Comparison of ENCODE assay signal across 8 mouse cellular contexts in genomic region chr4:133281951-133282481, GRCm38 (mm10). TPM values are rescaled to one million over a fixed set of nuclear protein-coding genes. Genes with fewer than 3 reads are reported as not detected.
DNase-seq lines count a peak whose midpoint lies in the region; ATAC-seq and TF ChIP-seq lines count a peak whose summit lies in the region.

No protein-coding gene starts in this region.

- peak; percentile 40 for DNase-seq in cerebellum, adult 11-12 months
- DNase-seq in cerebellum, adult 18-20 months: no peak
- peak; percentile 71 for DNase-seq in lung, embryonic 14.5 days
- no peak for DNase-seq in lung, adult 18-20 months
- peak; percentile 58 for DNase-seq in retina, postnatal 1 day
- no peak for DNase-seq in thymus, postnatal 36 days
- DNase-seq in lung, postnatal 36 days: no peak

- H3K27me3 ChIP-seq in lung, embryonic 14.5 days (ENCODE audit: insufficient read depth, low read length): no peaks in the 10 kb centered on the region
- H3K27me3 ChIP-seq in intestine, embryonic 16.5 days (replicated peaks; ENCODE audit: control insufficient read depth, insufficient read depth, low read length): no peaks in the 10 kb centered on the region

- no peaks in the 10 kb centered on the region for H3K9me3 ChIP-seq in lung, embryonic 14.5 days (ENCODE audit: low read depth, low read length)
- no peaks in the 10 kb centered on the region for H3K9me3 ChIP-seq in intestine, embryonic 16.5 days (ENCODE audit: control insufficient read depth, low read length)

- no peak for TF ChIP-seq CTCF in lung, embryonic 14.5 days (IDR thresholded peaks at IDR 0.05; ENCODE audit: low read depth)

- H3K27ac ChIP-seq in lung, embryonic 14.5 days (ENCODE audit: low read depth): peak overlapping the region; percentile 86
- peak overlapping the region; percentile 47 for H3K27ac ChIP-seq in intestine, embryonic 16.5 days (ENCODE audit: low read length)

- no peaks in the 10 kb centered on the region for H3K36me3 ChIP-seq in lung, embryonic 14.5 days (ENCODE audit: insufficient read depth)
- no peaks in the 10 kb centered on the region for H3K36me3 ChIP-seq in intestine, embryonic 16.5 days (ENCODE audit: control insufficient read depth, insufficient read depth, low read length)

- H3K9ac ChIP-seq in lung, embryonic 14.5 days: 0 out of 2 replicates have a peak overlapping the region, but pooled peaks have one; percentile 15
- H3K9ac ChIP-seq in intestine, embryonic 16.5 days (ENCODE audit: low read depth, low read length): peak overlapping the region; percentile 21; the same call in 1 of the 2 replicates

- ATAC-seq in lung, embryonic 14.5 days (ENCODE audit: insufficient read depth): peak; percentile 55
- ATAC-seq in intestine, embryonic 16.5 days: no peak

- peaks cover 11% of the 10 kb centered on the region for H3K4me1 ChIP-seq in lung, embryonic 14.5 days (ENCODE audit: insufficient read depth)
- peaks cover 8% of the 10 kb centered on the region for H3K4me1 ChIP-seq in intestine, embryonic 16.5 days (ENCODE audit: control insufficient read depth, insufficient read depth, low read length)

- no peak overlapping the region for H3K4me3 ChIP-seq in lung, embryonic 14.5 days (ENCODE audit: low read depth, low read length)
- no peak overlapping the region for H3K4me3 ChIP-seq in intestine, embryonic 16.5 days (ENCODE audit: low read length)

- H3K4me2 ChIP-seq in lung, embryonic 14.5 days: peak overlapping the region; percentile 24
- no peak overlapping the region for H3K4me2 ChIP-seq in intestine, embryonic 16.5 days (ENCODE audit: low read depth, low read length)

- 13% methylated on average over 5 of the region's 5 CpGs for WGBS in lung, embryonic 14.5 days
- 29% methylated on average over 5 of the region's 5 CpGs for WGBS in intestine, embryonic 16.5 days

RNA-seq across cellular contexts. Expression of gene Tmem222, which starts 4.4 kb away (rescaled TPM):
- polyA plus RNA-seq in lung, embryonic 14.5 days (2014; fragmentation: Nextera tagmentation; extraction: Ambion mirVana): 86.5 and 88.1 TPM in 2 replicates
- polyA plus RNA-seq in intestine, embryonic 16.5 days (2015; fragmentation: Nextera tagmentation; extraction: Ambion mirVana): 69.8 and 75.7 TPM in 2 replicates

RNA-seq across cellular contexts. Expression of gene Sytl1, which starts 19.1 kb away (rescaled TPM):
- polyA plus RNA-seq in lung, embryonic 14.5 days (2014; fragmentation: Nextera tagmentation; extraction: Ambion mirVana): 0.73 and 0.84 TPM in 2 replicates
- 3.0 and 4.0 TPM in 2 replicates for polyA plus RNA-seq in intestine, embryonic 16.5 days (2015; fragmentation: Nextera tagmentation; extraction: Ambion mirVana)

RNA-seq across cellular contexts. Expression of gene Map3k6, which starts 41.4 kb away (rescaled TPM):
- 2.0 and 2.2 TPM in 2 replicates for polyA plus RNA-seq in lung, embryonic 14.5 days (2014; fragmentation: Nextera tagmentation; extraction: Ambion mirVana)
- 2.4 and 2.8 TPM in 2 replicates for polyA plus RNA-seq in intestine, embryonic 16.5 days (2015; fragmentation: Nextera tagmentation; extraction: Ambion mirVana)

Comparison
In these comparisons a context has a peak if more than half of its experiments do, and no peak if none do; other contexts are left out.
1. DNase-seq: peak in cerebellum, adult 11-12 months (single experiment), lung, embryonic 14.5 days (single experiment) and retina, postnatal 1 day (single experiment); none in cerebellum, adult 18-20 months (0 of 2), lung, adult 18-20 months (0 of 2), thymus, postnatal 36 days (0 of 2) and lung, postnatal 36 days (single experiment).